Mouse (Mus musculus) frontal cortex, postnatal 14 days (tissue): ENCODE data around the gene Elovl1.

ENCODE experiments used
- DNase-seq, 2 experiments: peaks; one replicate each; pipeline ENCODE4 v3.0.0; 2022; ENCODE audit warnings: low spot score in 2 of 2

Gene Elovl1

GRCm38 (mm10) chr4:118427768-118428451, at the start of gene Elovl1:
Gene Elovl1, plus strand, starts transcription at chr4:118428093.
- DNase-seq, result peak; percentile 52 to 54

- DNase-seq, result no peak
Measured at GRCm38 (mm10) chr4:118383271-118383670, 44.6 kb upstream of the Elovl1 start.

- no peak for DNase-seq
Measured at GRCm38 (mm10) chr4:118387316-118387715, 40.6 kb upstream of the Elovl1 start.

- no peak for DNase-seq
Measured at GRCm38 (mm10) chr4:118390146-118390545, 37.7 kb upstream of the Elovl1 start.

- no peak for DNase-seq
Measured at GRCm38 (mm10) chr4:118394505-118394904, 33.4 kb upstream of the Elovl1 start.

GRCm38 (mm10) chr4:118395289-118395688, 32.6 kb upstream of the Elovl1 start:
- no peak for DNase-seq

GRCm38 (mm10) chr4:118396433-118396832, 31.5 kb upstream of the Elovl1 start:
- no peak for DNase-seq

- DNase-seq, result no peak
Measured at GRCm38 (mm10) chr4:118398400-118398799, 29.5 kb upstream of the Elovl1 start.

GRCm38 (mm10) chr4:118401421-118401820, 26.5 kb upstream of the Elovl1 start:
- DNase-seq, result no peak

- DNase-seq, result no peak
Measured at GRCm38 (mm10) chr4:118401918-118402317, 26.0 kb upstream of the Elovl1 start.

- no peak for DNase-seq
Measured at GRCm38 (mm10) chr4:118402701-118403100, 25.2 kb upstream of the Elovl1 start.

GRCm38 (mm10) chr4:118409142-118409900, 18.6 kb upstream of the Elovl1 start, which contains the start of the genes Szt2 and Med8:
Gene Szt2, minus strand, starts transcription at chr4:118409273.
Gene Med8, plus strand, starts transcription at chr4:118409337.
- DNase-seq, result peak; percentile 84 to 85

- DNase-seq, result no peak
Measured at GRCm38 (mm10) chr4:118410871-118411270, 17.0 kb upstream of the Elovl1 start.

GRCm38 (mm10) chr4:118413553-118413952, 14.3 kb upstream of the Elovl1 start:
- no peak for DNase-seq

GRCm38 (mm10) chr4:118415779-118416178, 12.1 kb upstream of the Elovl1 start:
- DNase-seq, result no peak

GRCm38 (mm10) chr4:118416329-118416728, 11.6 kb upstream of the Elovl1 start:
- peak in 1 of 2 experiments; percentile 34 for DNase-seq

GRCm38 (mm10) chr4:118417112-118417797, 10.6 kb upstream of the Elovl1 start:
- DNase-seq, result no peak

- DNase-seq, result no peak
Measured at GRCm38 (mm10) chr4:118421384-118421783, 6.5 kb upstream of the Elovl1 start.

GRCm38 (mm10) chr4:118424541-118425160, 3.2 kb upstream of the Elovl1 start:
- no peak for DNase-seq

GRCm38 (mm10) chr4:118425374-118425773, 2.5 kb upstream of the Elovl1 start:
- no peak for DNase-seq

- DNase-seq, result no peak
Measured at GRCm38 (mm10) chr4:118427415-118427767, 502 bp upstream of the Elovl1 start.
